Mouse (Mus musculus) bone marrow, adult 2 months (tissue): ENCODE data around the gene Prdx5.

Experiments used
- CTCF ChIP-seq: fragments of 200-500 bp; IDR thresholded peaks from 2 replicates; pipeline ENCODE4 v1.5.1; 2011; ENCODE audit warnings: low read length, control low read depth; ENCODE audit not compliant: control insufficient read depth, insufficient read depth
- POLR2A ChIP-seq: fragments of 200-500 bp; IDR thresholded peaks from 2 replicates; pipeline ENCODE4 v1.6.1; 2011; ENCODE audit warnings: low read depth, mild to moderate bottlenecking, control low read depth, low read length, borderline replicate concordance; ENCODE audit not compliant: control insufficient read depth

GRCm38 (mm10) chr19:6893731-6894451 lies 16.0 kb downstream of the Prdx5 start:
- TF ChIP-seq CTCF: no peak
- TF ChIP-seq POLR2A: no peak
